32 mouse cellular contexts compared by ENCODE assay signal in the genomic region with DNA sequence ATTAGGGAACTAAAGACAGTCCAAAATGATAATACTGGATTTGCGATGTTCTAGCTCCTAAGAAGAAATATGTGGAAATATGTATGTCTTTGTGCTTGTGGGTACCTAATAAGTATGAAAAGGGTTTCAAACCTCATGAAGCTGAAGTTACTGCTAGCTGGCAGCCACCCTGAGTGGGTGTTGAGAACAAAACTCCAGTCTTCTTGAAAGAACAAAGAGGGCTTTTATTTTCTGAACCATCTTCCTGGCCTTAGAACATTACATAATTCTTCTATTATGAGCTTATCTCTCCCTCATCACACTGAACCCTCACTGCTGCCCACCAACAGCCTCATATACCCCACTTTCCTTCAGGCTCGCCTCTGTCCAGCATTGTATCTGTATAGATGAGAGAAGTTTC.
DNase-seq lines count a peak whose midpoint lies in the region; ATAC-seq and TF ChIP-seq lines count a peak whose summit lies in the region.
"Had no signal": no experiment of that assay in that cellular context is flagged by ENCODE, and none has a peak within 500 bp of the region (broad histone marks: within the 10 kb centered on the region; RNA-seq: fewer than 3 reads in every experiment).

No protein-coding gene starts in this region.

- no peak overlapping the region for H3K27ac ChIP-seq in midbrain, embryonic 11.5 days (ENCODE audit: low read depth, low read length)
- no peak overlapping the region for H3K27ac ChIP-seq in midbrain, embryonic 10.5 days (replicated peaks)
- H3K27ac ChIP-seq in intestine, postnatal 0 days (ENCODE audit: low read depth, low read length) = no peak overlapping the region
- H3K27ac ChIP-seq: embryonic facial prominence, embryonic 10.5 days; embryonic facial prominence, embryonic 15.5 days; forebrain, embryonic 12.5 days; heart, embryonic 10.5 days; hindbrain, embryonic 13.5 days; layer of hippocampus, adult 2 months; limb, embryonic 12.5 days; midbrain, embryonic 12.5 days; neural tube, embryonic 12.5 days had no signal

- TF ChIP-seq CTCF in intestine, postnatal 0 days (IDR thresholded peaks at IDR 0.05; ENCODE audit: low read depth) = no peak

- WGBS in midbrain, embryonic 11.5 days = 84% methylated on average over 2 of the region's 2 CpGs
- WGBS in midbrain, embryonic 10.5 days = 87% methylated on average over 2 of the region's 2 CpGs
- 61% methylated on average over 2 of the region's 2 CpGs for WGBS in intestine, postnatal 0 days

- H3K36me3 ChIP-seq in midbrain, embryonic 11.5 days (ENCODE audit: control insufficient read depth, insufficient read depth, low read length) = no peaks in the 10 kb centered on the region
- no peaks in the 10 kb centered on the region for H3K36me3 ChIP-seq in midbrain, embryonic 10.5 days
- no peaks in the 10 kb centered on the region for H3K36me3 ChIP-seq in intestine, postnatal 0 days (ENCODE audit: control insufficient read depth, insufficient read depth)
- H3K36me3 ChIP-seq: embryonic facial prominence, embryonic 10.5 days; embryonic facial prominence, embryonic 15.5 days; forebrain, embryonic 12.5 days; heart, embryonic 10.5 days; hindbrain, embryonic 13.5 days; limb, embryonic 12.5 days; midbrain, embryonic 12.5 days; neural tube, embryonic 12.5 days had no signal

- no peak overlapping the region for H3K4me2 ChIP-seq in midbrain, embryonic 11.5 days
- H3K4me2 ChIP-seq in intestine, postnatal 0 days (replicated peaks; ENCODE audit: low read depth) = no peak overlapping the region
- H3K4me2 ChIP-seq: embryonic facial prominence, embryonic 15.5 days; forebrain, embryonic 12.5 days; hindbrain, embryonic 13.5 days; limb, embryonic 12.5 days; liver, embryonic 11.5 days; midbrain, embryonic 12.5 days; neural tube, embryonic 12.5 days had no signal

- no peaks in the 10 kb centered on the region for H3K9me3 ChIP-seq in midbrain, embryonic 11.5 days (ENCODE audit: control insufficient read depth, low read length)
- no peaks in the 10 kb centered on the region for H3K9me3 ChIP-seq in midbrain, embryonic 10.5 days (replicated peaks)
- no peaks in the 10 kb centered on the region for H3K9me3 ChIP-seq in intestine, postnatal 0 days (ENCODE audit: control insufficient read depth)
- H3K9me3 ChIP-seq: embryonic facial prominence, embryonic 10.5 days; embryonic facial prominence, embryonic 15.5 days; forebrain, embryonic 12.5 days; heart, embryonic 10.5 days; hindbrain, embryonic 13.5 days; limb, embryonic 12.5 days; midbrain, embryonic 12.5 days; neural tube, embryonic 12.5 days had no signal

- DNase-seq in frontal cortex, postnatal 36 days (ENCODE audit: low spot score in 2 of 2) = no peak
- peak; percentile 49 for DNase-seq in midbrain, embryonic 11.5 days (ENCODE audit: low spot score, missing footprints)
- DNase-seq in midbrain, embryonic 10.5 days (ENCODE audit: low spot score) = no peak
- DNase-seq in Muller cell, postnatal 12 days (ENCODE audit: inconsistent ontology term) = peak; percentile 66
- no peak for DNase-seq in layer of hippocampus, postnatal 25 days (ENCODE audit: extremely low spot score in 1 of 2, low spot score in 1 of 2)
- DNase-seq: adrenal gland, adult 8-10 months; cerebellum, adult 8-10 months; cerebellum, postnatal 25 days; gastrocnemius, postnatal 25 days; heart, adult 11 months; heart, postnatal 36 days; kidney, postnatal 36 days; layer of hippocampus, postnatal 36 days; liver, postnatal 0 days; lung, postnatal 14 days; right cerebral cortex, postnatal 14 days; spleen, adult 18-20 months; thymus, postnatal 14 days had no signal

- no peak overlapping the region for H3K9ac ChIP-seq in midbrain, embryonic 11.5 days (ENCODE audit: low read length)
- no peak overlapping the region for H3K9ac ChIP-seq in intestine, postnatal 0 days (ENCODE audit: low read depth, low read length)
- H3K9ac ChIP-seq: embryonic facial prominence, embryonic 15.5 days; forebrain, embryonic 12.5 days; hindbrain, embryonic 13.5 days; limb, embryonic 12.5 days; liver, postnatal 0 days; midbrain, embryonic 12.5 days; neural tube, embryonic 12.5 days had no signal

- H3K4me1 ChIP-seq in midbrain, embryonic 11.5 days (ENCODE audit: control insufficient read depth, insufficient read depth, low read length) = no peaks in the 10 kb centered on the region
- no peaks in the 10 kb centered on the region for H3K4me1 ChIP-seq in midbrain, embryonic 10.5 days
- H3K4me1 ChIP-seq in intestine, postnatal 0 days (replicated peaks; ENCODE audit: control insufficient read depth, insufficient read depth, low read length) = no peaks in the 10 kb centered on the region
- H3K4me1 ChIP-seq: embryonic facial prominence, embryonic 10.5 days; embryonic facial prominence, embryonic 15.5 days; forebrain, embryonic 12.5 days; heart, embryonic 10.5 days; hindbrain, embryonic 13.5 days; limb, embryonic 12.5 days; midbrain, embryonic 12.5 days; neural tube, embryonic 12.5 days had no signal

- no peaks in the 10 kb centered on the region for H3K27me3 ChIP-seq in midbrain, embryonic 11.5 days (ENCODE audit: control insufficient read depth, insufficient read depth, low read length)
- no peaks in the 10 kb centered on the region for H3K27me3 ChIP-seq in midbrain, embryonic 10.5 days (ENCODE audit: low read depth, poor library complexity, severe bottlenecking)
- H3K27me3 ChIP-seq in intestine, postnatal 0 days (replicated peaks; ENCODE audit: control insufficient read depth, insufficient read depth, low read length) = no peaks in the 10 kb centered on the region
- H3K27me3 ChIP-seq: CH12.LX; embryonic facial prominence, embryonic 15.5 days; forebrain, embryonic 12.5 days; hindbrain, embryonic 13.5 days; limb, embryonic 12.5 days; midbrain, embryonic 12.5 days; neural tube, embryonic 12.5 days had no signal

- peak; percentile 48 for ATAC-seq in frontal cortex, adult (ENCODE audit: low TSS enrichment)
- no peak for ATAC-seq in midbrain, embryonic 11.5 days (ENCODE audit: low FRiP score)
- ATAC-seq in intestine, postnatal 0 days = peak; percentile 36; the same call in 1 of the 2 replicates
- ATAC-seq: liver, postnatal 0 days had no signal

- no peak overlapping the region for H3K4me3 ChIP-seq in midbrain, embryonic 11.5 days (ENCODE audit: low read depth, low read length)
- H3K4me3 ChIP-seq in midbrain, embryonic 10.5 days = no peak overlapping the region
- no peak overlapping the region for H3K4me3 ChIP-seq in intestine, postnatal 0 days (ENCODE audit: low read depth, low read length)
- H3K4me3 ChIP-seq: embryonic facial prominence, embryonic 10.5 days; embryonic facial prominence, embryonic 15.5 days; forebrain, embryonic 12.5 days; heart, embryonic 10.5 days; hindbrain, embryonic 13.5 days; layer of hippocampus, adult 2 months; limb, embryonic 12.5 days; midbrain, embryonic 12.5 days; myocyte; neural tube, embryonic 12.5 days had no signal

Comparison
In these comparisons a context has a peak if more than half of its experiments do, and no peak if none do; other contexts are left out.
1. DNase-seq: peak in midbrain, embryonic 11.5 days (single experiment) and Muller cell, postnatal 12 days (single experiment); none in frontal cortex, postnatal 36 days (0 of 2), midbrain, embryonic 10.5 days (single experiment) and layer of hippocampus, postnatal 25 days (0 of 2).